Mouse (Mus musculus): Measurements from ENCODE around the gene Tctn1.

- TF ChIP-seq CTCF (IDR thresholded peaks at IDR 0.05) (no peak), EP300 (IDR thresholded peaks at IDR 0.05; ENCODE audit: insufficient read depth, low read depth, low read length) (no peak), POLR2A (IDR thresholded peaks at IDR 0.05; ENCODE audit: insufficient read depth, low read depth, low read length) (no peak)
Observed at GRCm38 (mm10) chr5:122235196-122235836, 28.9 kb downstream of the Tctn1 start.

Measured in heart, adult 2 months (tissue).